Mouse (Mus musculus) heart, adult 2 months (tissue): ENCODE data around the gene St8sia1. TPM values are rescaled to one million over a fixed set of nuclear protein-coding genes. Genes with fewer than 3 reads are reported as not detected.

Experiments
- DNase-seq, 2 experiments: peaks; one replicate each; pipeline ENCODE4 v3.0.0; 2021
- H3K27ac ChIP-seq: fragments of 200-600 bp; 2 replicates; pipeline ENCODE4 v1.8.1; 2022
- H3K27me3 ChIP-seq: fragments of 200-500 bp; 2 replicates; pipeline ENCODE4 v1.6.1; 2012; ENCODE audit warnings: mild to moderate bottlenecking, low read length, inconsistent platforms, mixed read lengths; ENCODE audit not compliant: control insufficient read depth, insufficient read depth
- H3K36me3 ChIP-seq: fragments of 200-500 bp; 2 replicates; pipeline ENCODE4 v1.6.1; 2012; ENCODE audit warnings: low read length, inconsistent platforms; ENCODE audit not compliant: control insufficient read depth, insufficient read depth
- H3K4me1 ChIP-seq: fragments of 200-500 bp; 2 replicates; pipeline ENCODE4 v1.6.1; 2011; ENCODE audit warnings: low read length; ENCODE audit not compliant: control insufficient read depth, insufficient read depth
- H3K4me3 ChIP-seq: fragments of 200-600 bp; 2 replicates; pipeline ENCODE4 v1.8.1; 2022
- H3K79me2 ChIP-seq: fragments of 200-500 bp; replicated peaks from 2 replicates; pipeline ENCODE4 v1.6.1; 2012; ENCODE audit warnings: mild to moderate bottlenecking, inconsistent platforms, low read length, moderate library complexity, mixed read lengths; ENCODE audit not compliant: control insufficient read depth, insufficient read depth
- H3K9ac ChIP-seq: fragments of 200-500 bp; 2 replicates; pipeline ENCODE4 v1.6.1; 2012; ENCODE audit warnings: low read depth, mild to moderate bottlenecking, control low read depth, inconsistent platforms, low read length, mixed read lengths
- CTCF ChIP-seq: fragments of 200-600 bp; IDR thresholded peaks from 2 replicates; pipeline ENCODE4 v1.8.1; 2022; ENCODE audit warnings: antibody characterized with exemption, mild to moderate bottlenecking, moderate library complexity
- EP300 ChIP-seq: fragments of 200-500 bp; IDR thresholded peaks from 2 replicates; pipeline ENCODE4 v1.6.1; 2011; ENCODE audit warnings: low read depth, low read length, control low read depth; ENCODE audit not compliant: insufficient read depth
- POLR2A ChIP-seq: fragments of 200-500 bp; IDR thresholded peaks from 2 replicates; pipeline ENCODE4 v1.6.1; 2011; ENCODE audit warnings: mild to moderate bottlenecking, low read depth, low read length, control low read depth; ENCODE audit not compliant: insufficient read depth
- WGBS: fragments of 180-500 bp; shearing (Covaris S2); methylation state at CpG from one replicate; pipeline ENCODE4 v1.1.7; 2018; 5-methylcytosine and 5-hydroxymethylcytosine counted together
- intact Hi-C: fragments of 180-260 bp; cut with DNase I; formaldehyde crosslinking; loops from one replicate; pipeline ENCODE4 v1.15.1; 2025
- polyA plus RNA-seq: library from polyadenylated mRNA; depleted of rRNA; stranded (reverse); fragments of >200 nt; gene quantifications from 2 replicates; pipeline ENCODE4 v1.2.3, GENCODE M21; 2012
- total RNA-seq, 2 experiments: library from RNA; stranded (reverse); gene quantifications; 2 replicates each; pipeline ENCODE4 v1.2.3; 2021

St8sia1 gene
- total and polyA plus RNA-seq, 3 experiments = 0.10 to 0.11 (median 0.10) TPM

DNA sequence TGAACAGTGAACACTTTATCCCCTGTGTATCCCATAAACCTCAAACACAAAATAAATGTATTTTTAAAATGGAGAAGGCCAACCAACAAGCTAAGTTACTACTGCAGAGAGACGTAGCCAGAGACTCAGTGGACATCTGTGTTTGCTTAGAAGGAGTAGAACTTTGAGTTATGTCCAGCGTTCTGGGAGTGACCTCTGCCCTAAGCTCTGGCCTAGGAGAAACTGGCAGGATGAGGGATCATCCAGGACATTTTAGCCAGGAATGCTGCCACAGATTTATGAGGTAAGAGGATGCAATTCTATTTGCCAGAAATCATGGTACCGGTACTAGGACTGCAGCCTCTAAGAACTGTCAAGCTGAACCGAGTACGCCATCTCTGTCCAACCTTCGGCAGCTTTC, 45.6 kb downstream of the St8sia1 start:
- Histone ChIP-seq H3K4me3 (no peak overlapping the region), H3K9ac (no peak overlapping the region), H3K79me2 (no peaks in the 10 kb centered on the region), H3K27ac (no peak overlapping the region), H3K36me3 (no peaks in the 10 kb centered on the region), H3K27me3 (no peaks in the 10 kb centered on the region), H3K4me1 (no peaks in the 10 kb centered on the region)
- 87% methylated on average over 6 of the region's 6 CpGs for WGBS
- TF ChIP-seq POLR2A (no peak), EP300 (no peak), CTCF (no peak)
- intact Hi-C loops = loop anchor here (5.0 kb wide), 1 partner anchor 36 kb away; no protein-coding TSS in a partner anchor
- DNase-seq = no peak

DNA sequence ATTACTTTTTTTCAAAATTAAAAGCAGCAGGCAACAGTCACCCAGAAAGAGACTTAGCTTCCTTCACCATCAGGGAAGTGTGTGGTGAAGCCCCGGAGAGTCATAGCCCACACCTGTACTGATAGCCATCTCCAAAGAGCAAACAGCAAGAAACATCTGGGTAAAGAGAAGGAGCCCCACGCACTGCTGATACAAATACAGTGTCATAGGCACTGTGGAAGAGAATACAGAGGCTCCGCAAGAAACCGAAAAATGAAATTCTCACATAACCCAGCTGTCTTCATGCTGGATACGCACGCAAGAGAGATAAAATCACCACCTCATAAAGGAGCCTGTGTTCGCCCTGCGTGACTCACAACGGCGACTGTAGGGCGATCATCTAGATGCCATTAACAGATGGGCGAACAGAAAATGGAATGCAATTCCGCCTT, 46.8 kb downstream of the St8sia1 start:
- no peak for DNase-seq
- 75% methylated on average over 13 of the region's 13 CpGs for WGBS
- TF ChIP-seq EP300 (no peak), POLR2A (no peak), CTCF (no peak)
- Histone ChIP-seq H3K36me3 (no peaks in the 10 kb centered on the region), H3K79me2 (no peaks in the 10 kb centered on the region), H3K4me1 (no peaks in the 10 kb centered on the region), H3K4me3 (no peak overlapping the region), H3K27me3 (no peaks in the 10 kb centered on the region), H3K9ac (no peak overlapping the region), H3K27ac (no peak overlapping the region)
- intact Hi-C loops = loop anchor here (5.0 kb wide), 1 partner anchor 35 kb away; no protein-coding TSS in a partner anchor

DNA sequence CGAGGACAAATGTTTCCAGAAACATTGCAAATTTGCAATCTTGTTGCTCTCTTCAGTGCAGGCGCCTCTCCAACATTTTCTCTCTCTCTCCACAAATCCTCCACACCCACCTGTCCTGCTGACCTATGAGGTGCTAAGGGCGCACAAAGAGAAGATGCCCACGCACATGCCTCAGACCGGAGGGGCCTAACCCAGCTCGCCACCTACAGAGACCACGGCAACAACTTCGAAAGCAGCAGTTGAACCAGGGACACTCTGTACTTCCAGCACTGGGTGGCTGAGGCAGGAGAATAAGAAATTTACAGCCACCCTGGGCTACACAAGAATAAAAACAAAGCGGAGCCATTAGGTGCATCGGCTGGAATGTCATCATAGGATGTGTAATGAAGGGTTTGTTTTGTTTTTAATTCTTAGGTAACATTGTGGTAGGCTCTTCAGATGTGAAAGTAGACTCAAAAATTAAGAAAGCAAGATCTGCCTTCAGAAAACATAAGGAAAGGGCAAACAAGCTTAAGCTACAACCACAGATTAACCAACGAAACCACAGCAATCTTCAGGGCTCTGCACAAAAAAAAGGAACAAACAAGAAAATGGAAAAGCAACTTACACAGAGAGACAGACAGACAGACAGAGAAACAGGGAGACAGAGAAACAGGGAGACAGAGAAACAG, 47.8 kb downstream of the St8sia1 start:
- no peak for DNase-seq
- Histone ChIP-seq H3K4me1 (no peaks in the 10 kb centered on the region), H3K4me3 (no peak overlapping the region), H3K79me2 (no peaks in the 10 kb centered on the region), H3K27ac (no peak overlapping the region), H3K36me3 (no peaks in the 10 kb centered on the region), H3K9ac (no peak overlapping the region), H3K27me3 (no peaks in the 10 kb centered on the region)
- no peak for TF ChIP-seq POLR2A
- no peak for TF ChIP-seq CTCF
- no peak for TF ChIP-seq EP300
- intact Hi-C loops = loop anchor here (5.0 kb wide), 1 partner anchor 34 kb away; no protein-coding TSS in a partner anchor
- WGBS = 83% methylated on average over 11 of the region's 11 CpGs

DNA sequence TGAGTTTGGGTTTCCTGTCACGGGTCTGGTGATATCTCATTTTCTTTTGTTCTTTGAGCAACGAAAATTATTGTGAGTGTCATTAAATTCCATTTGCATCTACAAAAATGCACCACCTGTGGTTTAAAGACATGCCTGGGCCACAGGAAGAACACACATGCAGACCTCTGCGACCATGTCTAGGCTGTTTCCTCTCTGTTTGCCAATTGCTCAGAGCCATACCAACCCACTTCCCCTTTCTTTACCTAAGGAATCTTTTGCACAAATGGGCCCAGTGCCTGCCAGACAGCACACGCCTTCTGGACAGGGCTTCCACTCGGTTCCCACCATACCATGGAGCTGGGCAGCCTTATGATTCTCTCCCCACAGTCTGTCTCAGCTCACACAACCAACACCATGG, 48.8 kb downstream of the St8sia1 start:
- no peak for DNase-seq
- H3K36me3 ChIP-seq = no peaks in the 10 kb centered on the region
- H3K27ac ChIP-seq = no peak overlapping the region
- TF ChIP-seq POLR2A = no peak
- H3K9ac ChIP-seq = no peak overlapping the region
- no peaks in the 10 kb centered on the region for H3K27me3 ChIP-seq
- no peak overlapping the region for H3K4me3 ChIP-seq
- no peaks in the 10 kb centered on the region for H3K4me1 ChIP-seq
- H3K79me2 ChIP-seq = no peaks in the 10 kb centered on the region
- intact Hi-C loops = loop anchor here (5.0 kb wide), 1 partner anchor 33 kb away; no protein-coding TSS in a partner anchor
- 46% methylated on average over 5 of the region's 5 CpGs for WGBS

DNA sequence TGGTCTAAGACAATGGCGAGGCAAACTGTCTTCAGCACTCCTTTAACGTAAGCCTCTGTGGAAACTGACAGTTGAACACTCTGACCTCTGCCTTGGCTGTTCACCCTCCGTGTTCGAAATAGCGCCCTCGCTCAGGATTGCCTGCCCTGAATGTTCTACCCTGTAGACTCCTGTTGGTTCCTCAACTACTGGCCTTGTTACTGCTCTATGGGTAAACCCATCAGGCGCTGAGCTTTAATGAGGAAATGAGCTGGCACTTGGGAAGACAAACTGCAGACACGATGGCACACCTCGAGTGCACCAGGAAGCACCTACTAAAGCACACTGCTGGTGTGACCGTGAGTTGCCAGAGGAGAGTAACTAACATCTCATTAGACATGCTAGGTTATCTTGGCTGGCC, 49.6 kb downstream of the St8sia1 start:
- H3K36me3 ChIP-seq = no peaks in the 10 kb centered on the region
- no peak overlapping the region for H3K9ac ChIP-seq
- intact Hi-C loops = loop anchor here (5.0 kb wide), 1 partner anchor 32 kb away; no protein-coding TSS in a partner anchor
- no peaks in the 10 kb centered on the region for H3K4me1 ChIP-seq
- TF ChIP-seq EP300 = no peak
- TF ChIP-seq CTCF = no peak
- no peak for TF ChIP-seq POLR2A
- no peak overlapping the region for H3K27ac ChIP-seq
- no peak for DNase-seq
- no peak overlapping the region for H3K4me3 ChIP-seq
- no peaks in the 10 kb centered on the region for H3K79me2 ChIP-seq
- 88% methylated on average over 10 of the region's 10 CpGs for WGBS
- no peaks in the 10 kb centered on the region for H3K27me3 ChIP-seq

DNA sequence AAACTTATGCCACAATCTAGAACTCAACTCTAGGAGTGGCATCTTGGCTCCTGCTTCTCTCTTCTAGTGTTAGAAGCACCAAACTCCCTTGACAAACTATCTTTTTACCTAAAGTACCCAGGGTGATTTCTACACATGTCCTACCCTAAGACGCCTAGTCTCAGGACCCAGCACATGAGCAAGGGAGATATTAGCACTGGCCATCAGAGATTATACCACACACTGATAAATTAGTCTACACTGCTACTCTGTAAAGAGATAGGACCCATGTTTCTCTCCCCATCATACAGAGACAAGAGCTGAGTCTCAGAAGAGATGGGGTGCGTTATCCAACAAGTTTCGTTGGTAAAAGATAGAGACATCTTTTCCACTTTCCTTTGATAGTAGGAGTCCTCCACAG, 53.0 kb downstream of the St8sia1 start:
- H3K4me1 ChIP-seq = no peaks in the 10 kb centered on the region
- no peak for DNase-seq
- H3K79me2 ChIP-seq = no peaks in the 10 kb centered on the region
- TF ChIP-seq CTCF (no peak), EP300 (no peak), POLR2A (no peak)
- intact Hi-C loops = no loop called here
- H3K4me3 ChIP-seq = no peak overlapping the region
- H3K9ac ChIP-seq = no peak overlapping the region
- WGBS = 88% methylated on average over 3 of the region's 3 CpGs
- no peak overlapping the region for H3K27ac ChIP-seq
- no peaks in the 10 kb centered on the region for H3K27me3 ChIP-seq
- no peaks in the 10 kb centered on the region for H3K36me3 ChIP-seq
